Mouse (Mus musculus): Measurements from ENCODE around the gene Tor1a.

DNA sequence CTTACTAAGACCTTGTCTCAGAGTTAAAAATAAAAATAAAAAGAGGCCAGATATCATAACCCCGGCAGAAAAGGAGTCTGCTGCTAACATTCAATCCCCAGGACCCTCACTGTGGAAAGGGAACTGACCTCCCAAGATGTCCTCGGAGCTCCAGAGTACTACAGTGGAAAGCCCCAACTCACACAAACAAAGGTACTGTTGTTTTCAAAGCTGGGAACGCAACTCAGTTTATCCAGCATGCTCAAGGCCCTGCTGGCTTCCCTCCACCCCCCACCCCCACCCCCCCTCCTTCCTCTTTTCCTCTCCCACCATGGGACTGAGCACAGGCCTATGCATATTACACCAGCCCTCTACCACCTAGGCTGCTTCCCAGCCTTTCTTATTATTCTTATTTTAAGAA lies 52.9 kb downstream of the Tor1a start:
- TF ChIP-seq CTCF (IDR thresholded peaks at IDR 0.05; ENCODE audit: low read depth) (no peak), EP300 (IDR thresholded peaks at IDR 0.05; ENCODE audit: low read depth) (no peak)
